Comparison of ENCODE assay signal across 9 mouse cellular contexts in the genomic region with DNA sequence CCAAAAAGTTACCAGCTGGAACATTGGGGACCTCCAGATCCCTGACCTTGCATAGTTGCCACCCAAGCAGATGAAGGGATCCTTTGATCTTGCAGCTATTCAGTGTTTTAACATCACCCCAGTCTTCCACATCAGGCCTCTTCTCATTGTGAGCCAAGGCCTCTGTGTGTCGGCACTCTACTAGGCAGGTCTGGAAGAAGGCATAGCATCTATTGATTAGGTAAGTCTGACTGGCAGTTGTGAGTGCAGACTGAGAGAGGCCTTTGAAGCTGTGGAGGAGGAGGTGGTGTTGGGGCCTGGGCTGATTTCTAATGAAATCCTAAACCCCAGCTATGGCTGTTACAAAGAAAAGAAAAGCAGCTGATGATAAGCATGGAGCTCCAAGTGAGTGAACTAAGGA. TPM values are rescaled to one million over a fixed set of nuclear protein-coding genes. Genes with fewer than 3 reads are reported as not detected.
DNase-seq lines count a peak whose midpoint lies in the region; ATAC-seq and TF ChIP-seq lines count a peak whose summit lies in the region.
"Had no signal": no experiment of that assay in that cellular context is flagged by ENCODE, and none has a peak within 500 bp of the region (broad histone marks: within the 10 kb centered on the region; RNA-seq: fewer than 3 reads in every experiment).

No protein-coding gene starts in this region.

- H3K27ac ChIP-seq in forebrain, embryonic 10.5 days, result peak overlapping the region; percentile 82
- no peak overlapping the region for H3K27ac ChIP-seq in forebrain, embryonic 15.5 days (replicated peaks)
- H3K27ac ChIP-seq in embryonic facial prominence, embryonic 15.5 days (replicated peaks), result 0 out of 2 replicates have a peak overlapping the region, but pooled peaks have one; percentile 4
- H3K27ac ChIP-seq in liver, postnatal 0 days (ENCODE audit: low read depth), result peak overlapping the region; percentile 53; the same call in 1 of the 2 replicates

- peaks cover 27% of the 10 kb centered on the region for H3K4me1 ChIP-seq in forebrain, embryonic 10.5 days
- H3K4me1 ChIP-seq in forebrain, embryonic 15.5 days, result peaks cover 3% of the 10 kb centered on the region
- peaks cover 47% of the 10 kb centered on the region for H3K4me1 ChIP-seq in E14TG2a.4 (replicated peaks; ENCODE audit: low read depth, low read length)
- peaks cover 13% of the 10 kb centered on the region for H3K4me1 ChIP-seq in embryonic facial prominence, embryonic 15.5 days
- H3K4me1 ChIP-seq in liver, postnatal 0 days (ENCODE audit: insufficient read depth), result peaks cover 7% of the 10 kb centered on the region; the same call in 1 of the 2 replicates

- H3K9me3 ChIP-seq in forebrain, embryonic 10.5 days, result no peaks in the 10 kb centered on the region; the same call in 1 of the 2 replicates
- H3K9me3 ChIP-seq in forebrain, embryonic 15.5 days, result no peaks in the 10 kb centered on the region
- no peaks in the 10 kb centered on the region for H3K9me3 ChIP-seq in E14TG2a.4 (ENCODE audit: low read length)
- no peaks in the 10 kb centered on the region for H3K9me3 ChIP-seq in embryonic facial prominence, embryonic 15.5 days (replicated peaks)
- H3K9me3 ChIP-seq in liver, postnatal 0 days (ENCODE audit: low read length), result no peaks in the 10 kb centered on the region

- ATAC-seq in forebrain, embryonic 15.5 days (replicated peaks), result no peak; the same call in 1 of the 2 replicates
- no peak for ATAC-seq in embryonic facial prominence, embryonic 15.5 days (ENCODE audit: insufficient number of reproducible peaks, low FRiP score, low TSS enrichment, low read depth)
- peak; percentile 91 for ATAC-seq in liver, postnatal 0 days

- TF ChIP-seq CTCF in E14TG2a.4 (conservative IDR thresholded peaks at IDR 0.05; ENCODE audit: low read length), result no peak
- no peak for TF ChIP-seq CTCF in liver, postnatal 0 days (IDR thresholded peaks at IDR 0.05; ENCODE audit: low read depth)

- no peaks in the 10 kb centered on the region for H3K27me3 ChIP-seq in forebrain, embryonic 10.5 days (ENCODE audit: poor library complexity, severe bottlenecking)
- no peaks in the 10 kb centered on the region for H3K27me3 ChIP-seq in forebrain, embryonic 15.5 days
- no peaks in the 10 kb centered on the region for H3K27me3 ChIP-seq in E14TG2a.4 (ENCODE audit: insufficient read depth, low read length)
- H3K27me3 ChIP-seq in embryonic facial prominence, embryonic 15.5 days, result no peaks in the 10 kb centered on the region
- H3K27me3 ChIP-seq in liver, postnatal 0 days (ENCODE audit: insufficient read depth, low read length), result no peaks in the 10 kb centered on the region

- H3K36me3 ChIP-seq in forebrain, embryonic 10.5 days (replicated peaks), result peaks cover 16% of the 10 kb centered on the region; the same call in 1 of the 2 replicates
- no peaks in the 10 kb centered on the region for H3K36me3 ChIP-seq in forebrain, embryonic 15.5 days
- H3K36me3 ChIP-seq in E14TG2a.4 (ENCODE audit: insufficient read depth, low read length), result no peaks in the 10 kb centered on the region
- no peaks in the 10 kb centered on the region for H3K36me3 ChIP-seq in embryonic facial prominence, embryonic 15.5 days
- no peaks in the 10 kb centered on the region for H3K36me3 ChIP-seq in liver, postnatal 0 days (replicated peaks; ENCODE audit: insufficient read depth, low read length)

- 22% methylated on average over 1 of the region's 1 CpGs for WGBS in forebrain, embryonic 10.5 days
- 9% methylated on average over 1 of the region's 1 CpGs for WGBS in forebrain, embryonic 15.5 days
- 24% methylated on average over 1 of the region's 1 CpGs for WGBS in embryonic facial prominence, embryonic 15.5 days
- WGBS in liver, postnatal 0 days (ENCODE audit: insufficient replicate concordance), result 45% methylated on average over 1 of the region's 1 CpGs

- peak overlapping the region; percentile 38 for H3K4me3 ChIP-seq in forebrain, embryonic 10.5 days
- H3K4me3 ChIP-seq in forebrain, embryonic 15.5 days, result no peak overlapping the region
- peak overlapping the region; percentile 56 for H3K4me3 ChIP-seq in E14TG2a.4 (replicated peaks; ENCODE audit: low read length)
- no peak overlapping the region for H3K4me3 ChIP-seq in embryonic facial prominence, embryonic 15.5 days (replicated peaks)
- peak overlapping the region; percentile 4; the same call in 1 of the 2 replicates for H3K4me3 ChIP-seq in liver, postnatal 0 days (ENCODE audit: low read depth, low read length)

- no peak overlapping the region for H3K9ac ChIP-seq in forebrain, embryonic 15.5 days (replicated peaks)
- no peak overlapping the region for H3K9ac ChIP-seq in embryonic facial prominence, embryonic 15.5 days
- peak overlapping the region; percentile 3; the same call in 1 of the 2 replicates for H3K9ac ChIP-seq in liver, postnatal 0 days (replicated peaks)

- H3K4me2 ChIP-seq in forebrain, embryonic 15.5 days (replicated peaks), result no peak overlapping the region
- H3K4me2 ChIP-seq in embryonic facial prominence, embryonic 15.5 days (replicated peaks), result no peak overlapping the region
- H3K4me2 ChIP-seq in liver, postnatal 0 days (ENCODE audit: low read depth, low read length), result peak overlapping the region; percentile 44

- peak; percentile 45 for DNase-seq in forebrain, embryonic 10.5 days (ENCODE audit: extremely low spot score, low spot score)
- no peak for DNase-seq in liver, postnatal 0 days
- no peak for DNase-seq in urinary bladder, postnatal 10 days (ENCODE audit: low spot score)
- no peak for DNase-seq in ovary, adult 18-20 months (ENCODE audit: low spot score)
- no peak for DNase-seq in B cell, adult 2 months
- DNase-seq: spleen, adult 18-20 months had no signal

- no peak for TF ChIP-seq EP300 in liver, postnatal 0 days (IDR thresholded peaks at IDR 0.05; ENCODE audit: low read depth)

RNA-seq across cellular contexts. Expression of gene Ttc23, which starts 8.0 kb away (rescaled TPM):
- 33.9 and 36.0 TPM in 2 replicates for polyA plus RNA-seq in forebrain, embryonic 10.5 days (2016; fragmentation: Nextera tagmentation; extraction: Ambion mirVana)
- polyA plus RNA-seq in forebrain, embryonic 15.5 days (2015; fragmentation: Nextera tagmentation; extraction: Ambion mirVana), result 8.9 and 9.4 TPM in 2 replicates
- 29.6 and 29.8 TPM in 2 replicates for polyA plus RNA-seq in embryonic facial prominence, embryonic 15.5 days (2015; fragmentation: Nextera tagmentation; extraction: Ambion mirVana)
- 8.4 and 9.0 TPM in 2 replicates for polyA plus RNA-seq in liver, postnatal 0 days (2015; fragmentation: Nextera tagmentation; extraction: Ambion mirVana)

RNA-seq across cellular contexts. Expression of gene Lrrc28, which starts 10.1 kb away (rescaled TPM):
- polyA plus RNA-seq in forebrain, embryonic 10.5 days (2016; fragmentation: Nextera tagmentation; extraction: Ambion mirVana), result 16.0 and 16.7 TPM in 2 replicates
- 29.2 and 31.0 TPM in 2 replicates for polyA plus RNA-seq in forebrain, embryonic 15.5 days (2015; fragmentation: Nextera tagmentation; extraction: Ambion mirVana)
- 20.6 and 22.4 TPM in 2 replicates for polyA plus RNA-seq in embryonic facial prominence, embryonic 15.5 days (2015; fragmentation: Nextera tagmentation; extraction: Ambion mirVana)
- 10.6 and 12.6 TPM in 2 replicates for polyA plus RNA-seq in liver, postnatal 0 days (2015; fragmentation: Nextera tagmentation; extraction: Ambion mirVana)

Comparison
In these comparisons a context has a peak if more than half of its experiments do, and no peak if none do; other contexts are left out.
1. H3K4me3 ChIP-seq: peak in forebrain, embryonic 10.5 days (single experiment), E14TG2a.4 (single experiment) and liver, postnatal 0 days (single experiment); none in forebrain, embryonic 15.5 days (single experiment) and embryonic facial prominence, embryonic 15.5 days (single experiment).